Mouse (Mus musculus) mature B cell (primary cell): ENCODE results near the gene Tfeb.

ENCODE experiments used
- in situ Hi-C: fragments of 300-500 bp; cut with MboI; formaldehyde crosslinking; loops from 2 replicates; pipeline ENCODE4 v1.14.3; 2019

Tfeb gene

DNA sequence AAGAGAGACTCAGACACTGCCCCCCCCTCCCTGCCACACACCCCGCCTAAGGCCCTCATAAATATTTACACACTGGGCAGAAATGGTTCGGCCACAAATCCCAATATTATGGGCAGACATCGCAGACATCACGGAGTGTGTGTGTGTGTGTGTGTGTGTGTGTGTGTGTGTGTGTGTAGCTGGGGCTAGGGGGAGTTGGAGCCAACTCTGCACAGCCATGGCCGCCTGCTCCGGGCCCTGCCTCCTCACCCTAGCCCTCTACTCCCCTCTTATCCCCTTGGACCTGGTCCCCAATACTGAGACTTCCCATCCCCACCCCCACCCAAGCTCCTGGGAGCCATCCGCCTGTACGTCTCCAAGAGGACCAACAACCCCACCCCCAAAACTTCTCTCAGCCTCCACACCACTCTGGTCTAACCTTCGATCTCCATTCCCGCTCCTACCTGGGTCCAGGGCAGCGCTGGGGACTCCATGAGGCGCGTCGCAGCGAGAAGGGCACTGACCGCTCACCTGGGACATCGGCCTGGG is 95.7 kb downstream of the Tfeb start:
- in situ Hi-C loops: no loop called here

DNA sequence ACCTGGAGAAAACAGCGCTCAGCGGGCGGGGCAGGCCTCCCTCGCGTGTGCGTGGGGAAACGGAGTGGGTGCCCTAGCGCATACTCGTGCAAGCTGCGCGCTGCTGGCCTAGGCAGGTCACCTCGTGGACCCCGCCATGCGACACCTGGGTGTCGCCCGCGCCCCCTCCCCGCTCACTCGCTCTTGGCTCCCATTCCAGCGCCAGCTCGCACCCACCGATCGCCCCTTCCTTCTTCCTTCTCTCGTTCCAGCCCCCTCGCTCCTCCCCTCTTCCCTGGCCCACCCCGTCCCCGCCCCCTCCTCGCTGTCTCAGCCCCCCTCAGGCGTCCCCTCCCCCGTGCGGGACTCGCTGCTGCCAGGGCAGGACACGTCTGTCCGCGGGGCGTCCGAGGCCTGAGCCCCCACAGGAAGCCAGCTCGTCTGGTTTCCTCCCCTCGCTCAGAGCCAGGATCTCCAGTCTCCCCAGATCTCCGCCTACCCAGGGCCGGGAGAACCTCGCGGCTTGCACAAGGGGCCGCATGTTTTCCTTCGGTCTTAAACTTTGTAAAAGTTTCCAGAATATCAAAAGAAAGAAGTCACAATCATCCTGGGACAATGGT is 96.3 kb downstream of the Tfeb start:
- in situ Hi-C loops: no loop called here

DNA sequence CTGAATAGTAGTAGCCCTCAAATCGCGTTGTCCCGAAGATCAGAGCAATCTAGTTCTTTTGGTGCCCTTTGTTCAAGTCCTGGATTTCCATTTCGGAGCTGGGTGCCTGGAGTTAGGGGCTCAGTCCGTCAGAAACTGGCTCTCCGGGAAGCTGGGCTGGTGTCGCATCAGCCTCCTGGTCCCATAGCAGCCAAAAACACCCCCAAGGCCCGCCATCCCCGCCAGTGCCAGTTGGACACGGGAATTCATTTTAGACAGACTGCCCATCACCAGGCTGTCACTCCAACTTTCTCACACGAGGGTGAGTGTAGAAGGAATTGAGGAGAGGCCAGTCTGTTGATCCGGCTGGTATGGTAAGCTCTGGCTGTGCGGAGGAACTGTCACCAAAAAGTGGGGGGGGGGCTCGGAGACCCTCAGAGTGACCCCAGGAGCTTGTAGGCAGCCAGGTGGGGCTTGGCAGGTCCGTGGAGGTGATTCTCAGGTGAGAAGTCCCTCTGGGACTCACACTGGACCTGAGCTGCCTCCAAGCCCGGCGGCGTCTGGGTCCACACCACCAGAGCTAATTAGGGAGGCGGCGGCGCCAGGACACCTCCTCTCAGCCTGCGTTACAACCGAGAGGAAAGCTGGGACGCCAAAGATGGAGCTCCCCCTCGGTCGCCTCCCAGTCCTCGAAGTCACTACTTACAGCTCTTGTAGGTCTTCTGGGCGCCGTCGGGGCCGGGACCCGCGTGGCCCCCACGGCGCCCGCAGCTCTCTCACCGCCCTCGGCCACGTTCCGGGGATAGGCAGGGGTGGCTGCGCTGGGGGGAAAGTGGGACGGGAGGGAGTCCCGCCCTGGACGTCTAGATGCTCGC is 97.0 kb downstream of the Tfeb start:
- in situ Hi-C loops: no loop called here

DNA sequence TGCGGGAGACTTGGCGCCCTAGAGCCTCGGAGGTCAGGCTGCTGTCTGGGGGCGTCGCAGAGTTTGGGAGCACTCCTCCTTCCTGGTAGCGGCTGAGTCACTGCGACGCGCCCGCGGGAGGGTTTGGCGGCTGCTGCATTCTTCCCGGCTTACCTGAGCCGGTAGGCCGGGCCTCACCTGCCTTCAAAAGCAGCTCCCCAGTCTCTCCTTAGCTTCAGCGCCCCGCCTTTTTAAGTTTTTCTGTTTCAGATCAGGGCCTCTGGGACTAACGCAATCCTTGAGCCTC is 97.6 kb downstream of the Tfeb start, which contains the start of gene Mdfi:
Gene Mdfi, minus strand, starts transcription at position 210 of the 286 bp plus-strand sequence.
- in situ Hi-C loops: no loop called here

DNA sequence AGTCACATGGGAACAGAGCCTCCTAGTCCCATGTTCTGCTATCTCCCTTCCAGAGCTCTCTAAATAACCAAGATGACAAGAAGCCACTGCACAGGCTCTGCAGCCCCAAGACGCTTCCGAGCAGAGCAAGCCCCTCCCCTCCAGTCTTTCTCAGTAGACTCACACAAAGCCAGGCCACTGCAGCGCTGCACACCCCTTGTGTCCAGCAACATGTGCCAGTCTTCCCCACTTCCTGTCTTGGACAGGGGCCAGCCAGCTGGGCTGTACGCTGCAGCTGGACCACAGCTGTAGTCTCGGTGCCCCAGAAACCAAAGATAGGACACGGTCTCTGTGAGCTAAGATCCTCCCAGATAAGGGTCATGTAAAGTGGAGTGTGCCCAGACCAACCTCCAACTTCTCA is 101.0 kb downstream of the Tfeb start:
- in situ Hi-C loops: no loop called here

DNA sequence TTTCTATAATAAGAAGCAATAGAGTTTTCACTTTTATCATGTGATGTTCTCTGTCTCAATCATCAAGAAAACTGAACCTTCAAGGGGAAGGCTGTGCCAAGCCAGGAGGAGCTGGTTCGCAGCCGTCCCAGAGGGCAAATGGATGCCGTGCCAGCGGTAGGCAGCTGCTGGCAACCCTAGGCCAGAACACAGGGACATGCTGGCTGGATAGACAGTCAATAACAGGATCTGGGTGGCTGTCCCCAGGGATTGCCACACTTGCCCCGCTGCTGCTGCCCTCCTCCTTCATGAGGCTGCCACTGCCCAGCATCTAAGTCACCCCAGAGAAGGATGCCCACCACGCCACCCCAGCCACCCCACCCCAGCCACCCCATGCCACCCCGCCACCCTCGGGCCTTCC is 104.7 kb downstream of the Tfeb start:
- in situ Hi-C loops: no loop called here
